Mouse (Mus musculus) heart, embryonic 13.5 days (tissue): Measurements from ENCODE around the gene Odaph. TPM values are rescaled to one million over a fixed set of nuclear protein-coding genes. Genes with fewer than 3 reads are reported as not detected.

Source experiments
- polyA plus RNA-seq: library from polyadenylated mRNA; unstranded; fragments of >200 nt; fragmentation: Nextera tagmentation; extraction: Ambion mirVana; gene quantifications from 2 replicates; pipeline ENCODE4 v1.2.1, GENCODE M21; 2015

Gene Odaph
- polyA plus RNA-seq, 1 experiment from 2014 or later = not detected

Other genes starting within 250 kb of the Odaph start
- gene Rchy1, start 24.4 kb upstream of the Odaph start, polyA plus RNA-seq = 57.6 and 64.7 TPM in 2 replicates
- 0.66 and 1.1 TPM in 2 replicates for gene Cdkl2, start 56.4 kb downstream of the Odaph start, polyA plus RNA-seq
- gene G3bp2, start 96.2 kb downstream of the Odaph start, polyA plus RNA-seq = 132 and 153 TPM in 2 replicates
- gene Uso1, start 150.5 kb downstream of the Odaph start, polyA plus RNA-seq = 30.2 and 32.1 TPM in 2 replicates
- gene U90926, start 227.9 kb downstream of the Odaph start, polyA plus RNA-seq = not detected in 2 replicates